Mouse (Mus musculus) C2C12 (cell line): ENCODE data around the gene Loxl3.

Source experiments
- CTCF ChIP-seq: IDR thresholded peaks from one replicate; pipeline ENCODE4 v1.5.1; 2011; ENCODE audit not compliant: control insufficient read depth, insufficient read depth, insufficient read length
- FOSL1 ChIP-seq: IDR thresholded peaks from one replicate; pipeline ENCODE4 v1.8.0; 2011; ENCODE audit warnings: mild to moderate bottlenecking, low read length; ENCODE audit not compliant: poor library complexity, insufficient read depth, severe bottlenecking
- MYOD1 ChIP-seq: IDR thresholded peaks from one replicate; pipeline ENCODE4 v1.6.1; 2011; ENCODE audit warnings: low read depth; ENCODE audit not compliant: control insufficient read depth, insufficient read length
- USF1 ChIP-seq: IDR thresholded peaks from one replicate; pipeline ENCODE4 v1.6.1; 2011; ENCODE audit warnings: low read depth, mild to moderate bottlenecking, control low read depth, moderate library complexity

GRCm38 (mm10) chr6:83031921-83032590 lies 1.9 kb upstream of the Loxl3 start:
- TF ChIP-seq CTCF = no peak
- TF ChIP-seq USF1 = no peak
- no peak for TF ChIP-seq FOSL1
- TF ChIP-seq MYOD1 = no peak
